Mouse (Mus musculus) forebrain, embryonic 11.5 days (tissue): Measurements from ENCODE around the gene Apon. TPM values are rescaled to one million over a fixed set of nuclear protein-coding genes. Genes with fewer than 3 reads are reported as not detected.
A peak's percentile ranks its signal among the peaks of the same experiment; 100 is the strongest.
"Not testable (repeated sequence)": the region's sequence is repeated elsewhere in the genome, so short reads cannot be mapped to it uniquely, and the experiment has no call there.

Experiments
- ATAC-seq: fragments of 200-750 bp; cut with Nextera tagmentation; replicated peaks from 2 replicates; pipeline ENCODE4 v1.8.0; 2017; ENCODE audit warnings: moderate TSS enrichment; ENCODE audit not compliant: low FRiP score
- DNase-seq: peaks from one replicate; pipeline ENCODE4 v3.0.0-alpha.2; 2017; ENCODE audit warnings: low spot score
- H3K27ac ChIP-seq: fragments of 300-500 bp; sonication (generic); 2 replicates; pipeline ENCODE4 v1.5.1; 2014; ENCODE audit warnings: low read depth, low read length
- H3K27me3 ChIP-seq: fragments of 300-500 bp; sonication (generic); 2 replicates; pipeline ENCODE4 v1.6.1; 2014; ENCODE audit warnings: mild to moderate bottlenecking, low read length, mixed read lengths; ENCODE audit not compliant: control insufficient read depth, insufficient read depth
- H3K36me3 ChIP-seq: fragments of 300-500 bp; sonication (generic); 2 replicates; pipeline ENCODE4 v1.6.1; 2014; ENCODE audit warnings: mild to moderate bottlenecking, low read length, moderate library complexity, mixed read lengths; ENCODE audit not compliant: control insufficient read depth, insufficient read depth
- H3K4me1 ChIP-seq: fragments of 300-500 bp; sonication (generic); replicated peaks from 2 replicates; pipeline ENCODE4 v1.6.1; 2014; ENCODE audit warnings: low read length, mixed read lengths; ENCODE audit not compliant: control insufficient read depth, insufficient read depth
- H3K4me2 ChIP-seq: fragments of 300-500 bp; sonication (generic); 2 replicates; pipeline ENCODE4 v1.6.1; 2014; ENCODE audit warnings: low read depth, mild to moderate bottlenecking, low read length, moderate library complexity, mixed read lengths; ENCODE audit not compliant: severe bottlenecking
- H3K4me3 ChIP-seq: fragments of 300-500 bp; sonication (generic); 2 replicates; pipeline ENCODE4 v1.5.1; 2014; ENCODE audit warnings: low read depth, low read length
- H3K9ac ChIP-seq: fragments of 300-500 bp; sonication (generic); 2 replicates; pipeline ENCODE4 v1.6.1; 2014; ENCODE audit warnings: low read length
- H3K9me3 ChIP-seq: fragments of 300-500 bp; sonication (generic); 2 replicates; pipeline ENCODE4 v1.6.1; 2016; ENCODE audit warnings: low read length, mixed read lengths; ENCODE audit not compliant: control insufficient read depth
- WGBS: fragments of 180-500 bp; shearing (Covaris S2); extraction: QIAGEN DNeasy Blood & Tissue Kit; methylation state at CpG from one replicate; pipeline ENCODE4 v1.1.7; 2014; 5-methylcytosine and 5-hydroxymethylcytosine counted together
- polyA plus RNA-seq: library from polyadenylated mRNA; unstranded; fragments of >200 nt; fragmentation: Nextera tagmentation; extraction: Ambion mirVana; gene quantifications from 2 replicates; pipeline ENCODE4 v1.2.1, GENCODE M21; 2014

Apon gene
- polyA plus RNA-seq, 1 experiment from 2014 or later, result 0.77 TPM

DNA sequence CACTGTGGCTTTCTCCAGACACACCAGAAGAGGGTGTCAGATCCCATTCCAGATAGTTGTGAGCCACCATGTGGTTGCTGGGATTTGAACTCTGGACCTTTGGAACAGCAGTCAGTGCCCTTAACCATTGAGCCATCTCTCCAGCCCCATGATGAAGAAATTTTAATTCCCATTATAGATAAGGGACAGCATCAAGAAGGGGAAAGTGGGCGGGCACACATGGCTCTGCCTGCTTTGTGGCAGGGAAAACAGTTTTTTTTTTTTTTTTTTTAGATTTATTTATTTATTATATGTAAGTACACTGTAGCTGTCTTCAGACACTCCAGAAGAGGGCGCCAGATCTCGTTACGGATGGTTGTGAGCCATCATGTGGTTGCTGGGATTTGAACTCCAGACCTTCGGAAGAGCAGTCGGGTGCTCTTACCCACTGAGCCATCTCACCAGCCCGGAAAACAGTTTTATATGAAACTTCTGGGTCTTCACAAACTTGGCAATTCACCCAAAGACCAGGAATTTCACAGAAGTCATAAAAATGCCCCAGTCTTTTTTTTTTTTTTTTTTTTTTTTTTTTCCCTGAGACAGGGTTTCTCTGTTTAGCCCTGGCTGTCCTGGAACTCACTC, 19.0 kb downstream of the Apon start:
- not testable (repeated sequence) for H3K4me1 ChIP-seq, H3K9me3 ChIP-seq, H3K27me3 ChIP-seq, H3K4me3 ChIP-seq, H3K36me3 ChIP-seq, DNase-seq, ATAC-seq, H3K4me2 ChIP-seq, H3K27ac ChIP-seq, H3K9ac ChIP-seq
- WGBS, result 91% methylated on average over 4 of the region's 7 CpGs

- H3K4me1 ChIP-seq, ATAC-seq, H3K4me2 ChIP-seq, H3K27ac ChIP-seq, H3K9me3 ChIP-seq, H3K36me3 ChIP-seq, H3K4me3 ChIP-seq, H3K27me3 ChIP-seq, DNase-seq, H3K9ac ChIP-seq: not testable (repeated sequence)
- 91% methylated on average over 1 of the region's 1 CpGs for WGBS
Measured at GRCm38 (mm10) chr10:128275374-128275773, 21.5 kb downstream of the Apon start.

DNA sequence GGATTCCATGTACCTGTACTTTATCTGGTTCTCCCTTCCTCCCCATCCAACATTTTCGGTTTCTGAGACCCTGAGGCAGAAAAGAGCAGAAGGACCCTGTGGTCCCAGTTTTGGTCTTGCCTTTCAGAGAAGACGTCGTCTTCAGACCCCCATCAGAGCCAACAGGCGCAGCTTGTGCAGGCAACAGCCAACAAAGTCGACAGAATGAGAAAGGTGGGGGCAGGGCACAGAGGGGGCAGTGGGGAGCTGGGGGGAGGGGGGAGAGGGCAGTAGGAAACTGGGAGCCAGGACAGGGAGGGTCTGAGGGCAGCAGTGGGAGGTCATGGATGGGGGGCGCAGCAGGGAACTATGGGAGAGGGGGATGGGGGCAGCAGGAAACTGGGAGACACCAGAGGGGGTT, 24.3 kb downstream of the Apon start:
- no peaks in the 10 kb centered on the region for H3K4me1 ChIP-seq
- no peak overlapping the region for H3K4me2 ChIP-seq
- ATAC-seq (no peak), DNase-seq (no peak)
- H3K9ac ChIP-seq, result no peak overlapping the region
- no peak overlapping the region for H3K4me3 ChIP-seq
- no peaks in the 10 kb centered on the region for H3K9me3 ChIP-seq
- peaks cover 7% of the 10 kb centered on the region; the same call in 1 of the 2 replicates for H3K36me3 ChIP-seq
- WGBS, result 58% methylated on average over 6 of the region's 6 CpGs
- no peak overlapping the region for H3K27ac ChIP-seq
- H3K27me3 ChIP-seq, result no peaks in the 10 kb centered on the region

DNA sequence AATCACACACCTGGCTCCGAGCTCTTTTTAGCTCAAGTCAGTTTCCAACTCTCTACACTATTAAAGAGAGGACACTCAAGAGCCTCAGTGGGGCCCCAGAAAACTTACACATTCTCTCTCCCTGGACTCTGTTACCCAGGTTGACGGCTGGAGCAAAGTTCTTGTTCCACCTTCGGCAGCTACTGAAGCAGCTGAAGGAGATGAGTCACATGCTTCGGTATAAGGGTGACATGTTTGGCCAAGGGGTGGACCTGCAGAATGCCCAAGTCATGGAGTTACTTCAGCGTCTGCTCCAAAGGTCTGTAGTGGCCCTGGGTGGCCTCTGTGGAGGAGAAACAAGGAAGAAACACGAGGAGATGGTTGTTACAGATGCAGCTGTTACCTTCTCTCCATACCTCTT, 27.0 kb downstream of the Apon start:
- Histone ChIP-seq H3K36me3 (peaks cover 7% of the 10 kb centered on the region; the same call in 1 of the 2 replicates), H3K27ac (no peak overlapping the region), H3K4me2 (no peak overlapping the region), H3K4me1 (no peaks in the 10 kb centered on the region), H3K9ac (no peak overlapping the region), H3K27me3 (no peaks in the 10 kb centered on the region), H3K9me3 (no peaks in the 10 kb centered on the region), H3K4me3 (no peak overlapping the region)
- 87% methylated on average over 6 of the region's 6 CpGs for WGBS
- DNase-seq (no peak), ATAC-seq (no peak)

DNA sequence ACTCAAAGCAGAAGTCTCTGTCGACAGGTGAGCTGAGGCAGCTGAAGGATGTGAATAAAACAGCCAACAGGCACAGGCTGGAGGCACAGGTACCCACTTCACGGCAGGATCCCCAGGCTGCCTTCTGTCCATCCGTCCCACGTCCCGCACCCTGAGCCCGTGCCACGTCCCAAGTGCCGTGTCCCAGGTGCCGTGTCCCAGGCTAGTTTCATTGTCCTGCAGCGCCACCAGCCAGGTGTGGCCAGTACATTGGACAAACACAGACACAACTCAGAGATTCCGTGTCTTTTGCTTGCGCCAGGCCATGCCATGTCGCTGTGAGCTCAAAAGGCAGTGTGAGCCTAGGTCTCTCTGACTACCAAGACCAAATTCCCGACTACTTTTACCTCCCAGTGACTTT, 27.8 kb downstream of the Apon start:
- Histone ChIP-seq H3K36me3 (peaks cover 7% of the 10 kb centered on the region; the same call in 1 of the 2 replicates), H3K4me1 (no peaks in the 10 kb centered on the region), H3K4me2 (no peak overlapping the region), H3K27me3 (no peaks in the 10 kb centered on the region), H3K9ac (no peak overlapping the region), H3K27ac (no peak overlapping the region), H3K9me3 (no peaks in the 10 kb centered on the region), H3K4me3 (no peak overlapping the region)
- 95% methylated on average over 14 of the region's 14 CpGs for WGBS
- ATAC-seq, result no peak
- DNase-seq, result no peak

GRCm38 (mm10) chr10:128282886-128283450, 29.1 kb downstream of the Apon start:
- Histone ChIP-seq H3K4me2 (no peak overlapping the region), H3K27ac (no peak overlapping the region), H3K4me3 (no peak overlapping the region), H3K9ac (no peak overlapping the region), H3K9me3 (no peaks in the 10 kb centered on the region), H3K4me1 (no peaks in the 10 kb centered on the region), H3K36me3 (peaks cover 7% of the 10 kb centered on the region; the same call in 1 of the 2 replicates), H3K27me3 (no peaks in the 10 kb centered on the region)
- DNase-seq (no peak), ATAC-seq (no peak)
- 92% methylated on average over 20 of the region's 20 CpGs for WGBS

- Histone ChIP-seq H3K4me3 (no peak overlapping the region), H3K4me2 (no peak overlapping the region), H3K36me3 (peaks cover 6% of the 10 kb centered on the region; the same call in 1 of the 2 replicates), H3K27me3 (no peaks in the 10 kb centered on the region), H3K27ac (no peak overlapping the region), H3K4me1 (no peaks in the 10 kb centered on the region), H3K9me3 (no peaks in the 10 kb centered on the region), H3K9ac (no peak overlapping the region)
- ATAC-seq, result 0 out of 2 replicates have a peak, but pooled peaks have one; percentile 30
- 66% methylated on average over 31 of the region's 31 CpGs for WGBS
- DNase-seq, result peak; percentile 85
Measured at GRCm38 (mm10) chr10:128283604-128284579, 30.0 kb downstream of the Apon start.

DNA sequence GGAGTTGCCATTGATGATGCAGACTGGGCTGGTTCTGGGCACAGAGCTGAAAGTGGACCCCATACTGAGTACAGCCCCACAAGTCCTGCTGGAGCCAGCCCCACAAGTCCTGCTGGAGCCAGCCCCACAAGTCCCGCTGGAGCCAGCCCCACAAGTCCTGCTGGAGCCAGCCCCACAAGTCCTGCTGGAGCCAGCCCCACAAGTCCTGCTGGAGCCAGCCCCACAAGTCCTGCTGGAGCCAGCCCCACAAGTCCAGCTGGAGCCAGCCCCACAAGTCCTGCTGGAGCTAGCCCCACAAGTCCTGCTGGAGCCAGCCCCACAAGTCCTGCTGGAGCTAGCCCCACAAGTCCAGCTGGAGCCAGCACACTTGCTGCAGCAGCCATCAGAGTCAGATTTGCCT, 36.7 kb downstream of the Apon start:
- H3K4me2 ChIP-seq, H3K27ac ChIP-seq, H3K4me3 ChIP-seq, H3K9ac ChIP-seq, H3K27me3 ChIP-seq, DNase-seq, H3K4me1 ChIP-seq, H3K9me3 ChIP-seq, H3K36me3 ChIP-seq, ATAC-seq: not testable (repeated sequence)
- 78% methylated on average over 1 of the region's 1 CpGs for WGBS
